Mouse (Mus musculus): ENCODE data around the gene Ada.

DNA sequence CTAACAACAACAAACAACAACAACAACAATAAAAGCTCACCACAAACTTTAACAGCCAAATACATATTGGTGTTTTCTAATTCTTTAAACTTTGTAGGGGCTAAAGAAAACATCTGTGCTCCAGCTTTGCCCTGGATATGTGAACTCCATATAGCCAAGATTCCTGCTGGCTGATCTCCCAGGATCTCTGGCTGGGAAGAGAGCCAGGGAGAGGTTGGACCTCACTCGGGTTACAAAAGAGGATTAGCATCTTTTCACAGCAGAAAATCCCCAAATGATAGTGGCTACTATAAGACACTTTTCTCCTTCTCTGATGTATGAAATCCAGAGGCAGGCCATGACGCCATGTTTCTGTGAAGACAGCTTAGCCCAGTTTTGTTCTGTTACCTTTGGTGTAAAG is 6.7 kb upstream of the Ada start:
- TF ChIP-seq CTCF (IDR thresholded peaks at IDR 0.05; ENCODE audit: borderline replicate concordance, extremely low read depth, insufficient read depth, insufficient read length) = no peak
- no peak for TF ChIP-seq POLR2A (IDR thresholded peaks at IDR 0.05; ENCODE audit: borderline replicate concordance, extremely low read depth, insufficient read depth, insufficient read length, poor library complexity, severe bottlenecking)

Measured in brain, embryonic 14.5 days (tissue).